12 mouse cellular contexts compared by ENCODE assay signal in genomic region chr12:8798486-8799020, GRCm38 (mm10). TPM values are rescaled to one million over a fixed set of nuclear protein-coding genes. Genes with fewer than 3 reads are reported as not detected.
DNase-seq lines count a peak whose midpoint lies in the region; ATAC-seq and TF ChIP-seq lines count a peak whose summit lies in the region.
"Had no signal": no experiment of that assay in that cellular context is flagged by ENCODE, and none has a peak within 500 bp of the region (broad histone marks: within the 10 kb centered on the region; RNA-seq: fewer than 3 reads in every experiment).

No protein-coding gene starts in this region.

- intact Hi-C loops in left cerebral cortex, postnatal 4 days (cut with DNase I), result no loop called here

- H3K4me1 ChIP-seq in heart, embryonic 11.5 days (ENCODE audit: control insufficient read depth, insufficient read depth, low read length), result no peaks in the 10 kb centered on the region; the same call in 1 of the 2 replicates
- H3K4me1 ChIP-seq in kidney, embryonic 15.5 days, result peaks cover 21% of the 10 kb centered on the region
- H3K4me1 ChIP-seq in lung, postnatal 0 days (ENCODE audit: insufficient read depth, low read depth, low read length), result peaks cover 15% of the 10 kb centered on the region; the same call in 1 of the 2 replicates
- peaks cover 9% of the 10 kb centered on the region; the same call in 1 of the 2 replicates for H3K4me1 ChIP-seq in hindbrain, embryonic 12.5 days
- H3K4me1 ChIP-seq: forebrain, embryonic 13.5 days had no signal

- no peaks in the 10 kb centered on the region for H3K36me3 ChIP-seq in heart, embryonic 11.5 days (ENCODE audit: control insufficient read depth, insufficient read depth, low read length)
- peaks cover 19% of the 10 kb centered on the region for H3K36me3 ChIP-seq in kidney, embryonic 15.5 days
- no peaks in the 10 kb centered on the region for H3K36me3 ChIP-seq in lung, postnatal 0 days (ENCODE audit: insufficient read depth, low read length)
- peaks cover 18% of the 10 kb centered on the region for H3K36me3 ChIP-seq in hindbrain, embryonic 12.5 days

- no peak for ATAC-seq in heart, embryonic 11.5 days (replicated peaks; ENCODE audit: insufficient number of reproducible peaks, low FRiP score, low TSS enrichment)
- no peak for ATAC-seq in kidney, embryonic 15.5 days (replicated peaks; ENCODE audit: low FRiP score)
- peak; percentile 84 for ATAC-seq in lung, postnatal 0 days
- ATAC-seq in hindbrain, embryonic 12.5 days (ENCODE audit: low FRiP score), result no peak
- ATAC-seq: forebrain, embryonic 13.5 days had no signal

- no peaks in the 10 kb centered on the region for H3K27me3 ChIP-seq in heart, embryonic 11.5 days (ENCODE audit: control insufficient read depth, insufficient read depth, low read length)
- H3K27me3 ChIP-seq in kidney, embryonic 15.5 days, result no peaks in the 10 kb centered on the region
- H3K27me3 ChIP-seq in lung, postnatal 0 days (replicated peaks; ENCODE audit: insufficient read depth, low read length), result no peaks in the 10 kb centered on the region
- no peaks in the 10 kb centered on the region for H3K27me3 ChIP-seq in hindbrain, embryonic 12.5 days
- H3K27me3 ChIP-seq: forebrain, embryonic 13.5 days had no signal

- no peak overlapping the region for H3K4me2 ChIP-seq in heart, embryonic 11.5 days
- no peak overlapping the region for H3K4me2 ChIP-seq in kidney, embryonic 15.5 days
- H3K4me2 ChIP-seq in lung, postnatal 0 days (replicated peaks; ENCODE audit: low read depth, low read length), result no peak overlapping the region
- H3K4me2 ChIP-seq in hindbrain, embryonic 12.5 days (replicated peaks), result no peak overlapping the region
- H3K4me2 ChIP-seq: forebrain, embryonic 13.5 days; midbrain, embryonic 11.5 days had no signal

- no peak overlapping the region for H3K4me3 ChIP-seq in heart, embryonic 11.5 days (ENCODE audit: low read depth, low read length)
- no peak overlapping the region for H3K4me3 ChIP-seq in kidney, embryonic 15.5 days (replicated peaks)
- no peak overlapping the region for H3K4me3 ChIP-seq in lung, postnatal 0 days (ENCODE audit: low read depth, low read length)
- H3K4me3 ChIP-seq in hindbrain, embryonic 12.5 days, result no peak overlapping the region
- H3K4me3 ChIP-seq: forebrain, embryonic 13.5 days had no signal

- peak; percentile 81 for TF ChIP-seq EP300 in lung, postnatal 0 days (IDR thresholded peaks at IDR 0.05)

- DNase-seq in embryo, embryonic 11 days, result peak; percentile 33
- DNase-seq in embryo, embryonic 10.5 days (ENCODE audit: low spot score), result no peak
- DNase-seq in lung, postnatal 0 days (ENCODE audit: low spot score), result peak; percentile 90
- DNase-seq in left cerebral cortex, postnatal 4 days, result no peak
- no peak for DNase-seq in natural killer cell, adult 2 months (ENCODE audit: low spot score in 2 of 2)
- DNase-seq: adrenal gland, postnatal 36 days; cerebellum, postnatal 14 days had no signal

- 47% methylated on average over 9 of the region's 9 CpGs for WGBS in heart, embryonic 11.5 days (ENCODE audit: insufficient replicate concordance)
- 28% methylated on average over 9 of the region's 9 CpGs for WGBS in kidney, embryonic 15.5 days
- 21% methylated on average over 9 of the region's 9 CpGs for WGBS in lung, postnatal 0 days
- WGBS in hindbrain, embryonic 12.5 days, result 61% methylated on average over 9 of the region's 9 CpGs

- no peak for TF ChIP-seq CTCF in lung, postnatal 0 days (IDR thresholded peaks at IDR 0.05)

- H3K9ac ChIP-seq in heart, embryonic 11.5 days (ENCODE audit: low read depth, low read length), result no peak overlapping the region
- H3K9ac ChIP-seq in kidney, embryonic 15.5 days, result no peak overlapping the region
- no peak overlapping the region for H3K9ac ChIP-seq in lung, postnatal 0 days (replicated peaks; ENCODE audit: low read depth)
- H3K9ac ChIP-seq in hindbrain, embryonic 12.5 days, result no peak overlapping the region
- H3K9ac ChIP-seq: forebrain, embryonic 13.5 days had no signal

- 0 out of 2 replicates have a peak overlapping the region, but pooled peaks have one; percentile 22 for H3K27ac ChIP-seq in heart, embryonic 11.5 days (ENCODE audit: low read depth, low read length)
- peak overlapping the region; percentile 28; the same call in 1 of the 2 replicates for H3K27ac ChIP-seq in kidney, embryonic 15.5 days
- H3K27ac ChIP-seq in lung, postnatal 0 days (ENCODE audit: low read length), result peak overlapping the region; percentile 87
- no peak overlapping the region for H3K27ac ChIP-seq in hindbrain, embryonic 12.5 days
- H3K27ac ChIP-seq: forebrain, embryonic 13.5 days had no signal

- H3K9me3 ChIP-seq in heart, embryonic 11.5 days (replicated peaks; ENCODE audit: control insufficient read depth, low read length), result 0 out of 2 replicates have a peak, but pooled peaks cover 2% of the 10 kb centered on the region
- H3K9me3 ChIP-seq in kidney, embryonic 15.5 days (replicated peaks), result no peaks in the 10 kb centered on the region
- no peaks in the 10 kb centered on the region for H3K9me3 ChIP-seq in lung, postnatal 0 days (ENCODE audit: low read length)
- 0 out of 2 replicates have a peak, but pooled peaks cover 7% of the 10 kb centered on the region for H3K9me3 ChIP-seq in hindbrain, embryonic 12.5 days (replicated peaks)

RNA-seq across cellular contexts. Expression of gene Sdc1, which starts 27.4 kb away (rescaled TPM):
- 28.5 and 37.3 TPM in 2 replicates for polyA plus RNA-seq in heart, embryonic 11.5 days (2014; fragmentation: Nextera tagmentation; extraction: Ambion mirVana)
- 63.7 and 66.7 TPM in 2 replicates for polyA plus RNA-seq in kidney, embryonic 15.5 days (2015; fragmentation: Nextera tagmentation; extraction: Ambion mirVana)
- polyA plus RNA-seq in lung, postnatal 0 days (2015; fragmentation: Nextera tagmentation; extraction: Ambion mirVana), result 303 and 306 TPM in 2 replicates
- total RNA-seq in left cerebral cortex, postnatal 4 days (2021), result 10 to 100 TPM; 16.9 to 20.6 TPM
- 70.1 and 81.0 TPM in 2 replicates for polyA plus RNA-seq in hindbrain, embryonic 12.5 days (2016; fragmentation: Nextera tagmentation; extraction: Ambion mirVana)

Comparison
In these comparisons a context has a peak if more than half of its experiments do, and no peak if none do; other contexts are left out.
1. DNase-seq: peak in embryo, embryonic 11 days (single experiment) and lung, postnatal 0 days (single experiment); none in embryo, embryonic 10.5 days (single experiment), left cerebral cortex, postnatal 4 days (single experiment) and natural killer cell, adult 2 months (0 of 2).